Mouse (Mus musculus) embryonic fibroblast, embryonic 13.5 days (primary cell): ENCODE measurements around the gene Soat2.

Experiments used
- CTCF ChIP-seq: IDR thresholded peaks from 2 replicates; pipeline ENCODE4 v1.5.1; 2011; ENCODE audit warnings: mild to moderate bottlenecking, control low read depth, low read length, moderate library complexity, borderline replicate concordance; ENCODE audit not compliant: insufficient read depth
- POLR2A ChIP-seq: IDR thresholded peaks from 2 replicates; pipeline ENCODE4 v1.6.1; 2011; ENCODE audit warnings: low read depth, mild to moderate bottlenecking, control low read depth, low read length, moderate library complexity

GRCm38 (mm10) chr15:102101672-102102541 lies 48.4 kb upstream of the Soat2 start:
- no peak for TF ChIP-seq CTCF
- TF ChIP-seq POLR2A = peak; percentile 9; the same call in 1 of the 2 replicates
